Mouse (Mus musculus) erythroblast, embryonic 14.5 days (primary cell): ENCODE data around the gene Rln3.

Experiments used
- GATA1 ChIP-seq: IDR thresholded peaks from 2 replicates; pipeline ENCODE4 v1.6.1; 2012; ENCODE audit warnings: low read length, inconsistent platforms, mixed read lengths
- TAL1 ChIP-seq: IDR thresholded peaks from 3 replicates; pipeline ENCODE4 v1.6.1; 2012; ENCODE audit warnings: low read length, inconsistent platforms, mixed read lengths

DNA sequence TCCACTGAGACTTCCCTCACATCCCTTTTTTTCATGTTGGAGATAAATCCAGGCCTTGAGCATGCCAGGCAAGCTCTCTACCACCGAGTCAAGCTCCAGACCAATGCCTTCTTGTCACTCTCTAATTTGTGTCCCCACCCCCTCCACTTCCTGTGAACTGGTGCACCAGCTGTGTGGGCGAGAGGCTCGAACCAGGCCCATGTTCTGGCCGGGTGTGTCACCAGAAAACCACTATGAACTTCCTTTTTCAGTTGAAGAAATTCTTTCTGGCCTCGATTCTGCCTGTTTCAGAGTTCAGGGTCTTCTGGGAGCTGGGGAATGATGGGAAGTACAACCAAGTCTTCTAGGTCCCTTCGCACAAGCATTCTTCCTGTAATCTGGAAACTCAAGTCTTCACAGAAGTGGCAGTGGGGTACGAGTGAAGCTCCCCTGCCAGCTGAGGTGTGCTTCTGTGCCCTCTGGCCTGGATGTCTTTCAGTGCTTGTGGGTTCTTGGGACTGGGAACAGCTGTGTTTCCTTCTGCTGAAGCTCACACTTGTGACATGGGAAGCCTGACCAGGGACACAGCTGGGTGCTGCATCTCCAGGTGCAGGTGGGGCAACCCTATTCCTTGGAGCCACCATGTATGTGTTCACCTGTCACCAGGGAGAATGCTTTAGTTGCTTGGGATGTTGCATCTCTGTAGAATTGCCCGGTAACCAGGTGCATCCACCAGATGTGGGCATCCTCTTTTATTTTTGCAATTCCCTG, 19.2 kb upstream of the Rln3 start:
- TF ChIP-seq GATA1 (no peak), TAL1 (no peak)
